Mouse (Mus musculus) brain, embryonic 14.5 days (tissue): Measurements from ENCODE around the gene Klhl3.

ENCODE experiments used
- CTCF ChIP-seq: fragments of 200-500 bp; IDR thresholded peaks from 2 replicates; pipeline ENCODE4 v1.5.1; 2012; ENCODE audit warnings: inconsistent platforms, mild to moderate bottlenecking, moderate library complexity, borderline replicate concordance; ENCODE audit not compliant: insufficient read depth, insufficient read length; ENCODE audit errors: extremely low read depth
- POLR2A ChIP-seq: fragments of 200-500 bp; IDR thresholded peaks from 2 replicates; pipeline ENCODE4 v1.6.1; 2012; ENCODE audit warnings: mild to moderate bottlenecking, inconsistent platforms, borderline replicate concordance; ENCODE audit not compliant: poor library complexity, insufficient read depth, insufficient read length, severe bottlenecking; ENCODE audit errors: extremely low read depth

DNA sequence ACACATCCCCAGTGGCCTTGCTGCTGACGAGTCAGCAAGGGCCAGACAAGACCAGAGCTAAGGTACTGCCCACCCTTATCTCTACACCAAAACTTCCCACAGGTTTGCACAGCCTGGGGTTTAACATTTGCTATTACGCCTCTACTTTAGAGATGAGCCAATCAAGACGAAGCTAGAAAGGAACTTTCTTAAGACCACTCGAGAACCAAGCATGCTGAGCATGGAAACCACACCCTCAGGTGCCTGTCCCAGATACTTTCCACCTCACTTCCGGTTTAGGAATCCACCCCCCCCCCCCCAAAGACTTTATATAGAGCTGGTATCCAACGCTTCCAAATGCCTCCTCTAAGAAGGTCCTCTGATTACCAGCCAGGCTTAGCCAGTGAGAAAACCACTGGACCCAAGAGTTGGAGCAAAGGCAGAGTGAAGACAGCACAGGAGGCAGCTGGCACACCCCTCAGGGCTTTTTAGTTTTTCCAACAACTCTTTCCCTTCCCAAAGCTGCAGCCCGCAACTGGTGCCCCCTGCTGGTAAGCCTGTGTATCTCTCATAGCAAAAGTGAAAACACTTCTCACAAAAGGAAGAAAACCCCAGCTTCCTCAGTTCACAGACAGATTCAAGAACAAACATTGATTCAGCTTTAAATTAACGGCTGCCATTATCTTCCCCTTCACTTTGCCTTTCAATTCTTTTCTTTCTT is 4.1 kb upstream of the Klhl3 start:
- TF ChIP-seq CTCF: peak; percentile 61; the same call in 1 of the 2 replicates
- TF ChIP-seq POLR2A: no peak
